Mouse (Mus musculus) liver, adult 2 months (tissue): ENCODE measurements around the gene Ube2z.

Experiments
- CTCF ChIP-seq: fragments of 200-500 bp; IDR thresholded peaks from 2 replicates; pipeline ENCODE4 v1.5.1; 2011; ENCODE audit warnings: low read depth, low read length, control low read depth
- POLR2A ChIP-seq: fragments of 200-500 bp; IDR thresholded peaks from 2 replicates; pipeline ENCODE4 v1.6.1; 2011; ENCODE audit warnings: low read length, control low read depth; ENCODE audit not compliant: insufficient read depth; ENCODE audit errors: extremely low read depth

DNA sequence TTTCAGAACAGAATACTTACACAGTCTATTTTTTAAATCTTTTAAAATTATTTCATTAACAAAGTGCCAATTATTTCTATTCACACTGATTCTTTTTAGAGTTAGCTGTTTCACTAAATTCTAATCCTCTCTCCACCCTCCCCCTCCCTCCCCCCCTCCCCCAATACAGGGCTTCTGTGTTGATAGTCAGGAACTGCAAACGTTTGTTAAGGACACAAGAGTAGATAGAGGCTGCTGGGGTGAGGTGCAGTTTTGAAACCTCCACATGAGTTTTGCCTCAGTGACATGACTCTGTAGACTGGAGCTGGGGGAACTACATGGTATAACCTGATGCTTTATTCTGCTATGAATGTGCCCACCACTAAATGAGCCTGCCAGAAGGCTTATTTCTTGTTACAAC is 56.4 kb downstream of the Ube2z start:
- TF ChIP-seq CTCF (no peak), POLR2A (no peak)
